Mouse (Mus musculus): Measurements from ENCODE around the gene Arhgap33. TPM values are rescaled to one million over a fixed set of nuclear protein-coding genes. Genes with fewer than 3 reads are reported as not detected.
"Not testable (repeated sequence)": the region's sequence is repeated elsewhere in the genome, so short reads cannot be mapped to it uniquely, and the experiment has no call there.

Arhgap33 gene
- polyA plus RNA-seq, 2 experiments: 1.3 to 7.1 TPM

GRCm38 (mm10) chr7:30490957-30491307 is 43.9 kb downstream of the Arhgap33 start:
- no peak overlapping the region for H3K4me2 ChIP-seq (ENCODE audit: low read depth)
- no peaks in the 10 kb centered on the region for H3K36me3 ChIP-seq (replicated peaks; ENCODE audit: control insufficient read depth, insufficient read depth, low read depth)
- TF ChIP-seq EP300 (IDR thresholded peaks at IDR 0.05; ENCODE audit: low read depth): no peak
- no peak for TF ChIP-seq CTCF (IDR thresholded peaks at IDR 0.05; ENCODE audit: low read depth)
- no peak overlapping the region for H3K27ac ChIP-seq
- 25% methylated on average over 6 of the region's 6 CpGs for WGBS (ENCODE audit: insufficient replicate concordance)
- ATAC-seq (ENCODE audit: insufficient read depth) (no peak), DNase-seq (ENCODE audit: low read depth in 3 of 3, low spot score in 3 of 3) (no peak)
- H3K4me3 ChIP-seq (ENCODE audit: insufficient read depth in 1 of 2, low read depth in 2 of 2, low read length in 2 of 2): no peak overlapping the region
- H3K9ac ChIP-seq (replicated peaks): no peak overlapping the region
- no peaks in the 10 kb centered on the region for H3K27me3 ChIP-seq (ENCODE audit: control insufficient read depth, insufficient read depth, low read length)
- no peaks in the 10 kb centered on the region for H3K9me3 ChIP-seq (ENCODE audit: control insufficient read depth, low read length)
- no peaks in the 10 kb centered on the region for H3K4me1 ChIP-seq (replicated peaks; ENCODE audit: control insufficient read depth in 2 of 2, insufficient read depth in 2 of 2, low read length in 1 of 2)

- Histone ChIP-seq H3K27me3 (ENCODE audit: control insufficient read depth, insufficient read depth, low read length) (no peaks in the 10 kb centered on the region), H3K36me3 (replicated peaks; ENCODE audit: control insufficient read depth, insufficient read depth, low read depth) (no peaks in the 10 kb centered on the region), H3K4me2 (ENCODE audit: low read depth) (no peak overlapping the region), H3K4me1 (replicated peaks; ENCODE audit: control insufficient read depth in 2 of 2, insufficient read depth in 2 of 2, low read length in 1 of 2) (no peaks in the 10 kb centered on the region), H3K27ac (no peak overlapping the region), H3K4me3 (ENCODE audit: insufficient read depth in 1 of 2, low read depth in 2 of 2, low read length in 2 of 2) (no peak overlapping the region), H3K9me3 (ENCODE audit: control insufficient read depth, low read length) (no peaks in the 10 kb centered on the region), H3K9ac (replicated peaks) (no peak overlapping the region)
- DNase-seq (ENCODE audit: low read depth in 3 of 3, low spot score in 3 of 3): peak in 2 of 3 experiments; percentile 20 to 26
- ATAC-seq (ENCODE audit: insufficient read depth): no peak
- 27% methylated on average over 16 of the region's 16 CpGs for WGBS (ENCODE audit: insufficient replicate concordance)
- no peak for TF ChIP-seq EP300 (IDR thresholded peaks at IDR 0.05; ENCODE audit: low read depth)
- peak; percentile 82 for TF ChIP-seq CTCF (IDR thresholded peaks at IDR 0.05; ENCODE audit: low read depth)
Measured at GRCm38 (mm10) chr7:30490251-30490956, 44.5 kb downstream of the Arhgap33 start.

- Histone ChIP-seq H3K9me3 (ENCODE audit: control insufficient read depth, low read length) (no peaks in the 10 kb centered on the region), H3K4me3 (ENCODE audit: insufficient read depth in 1 of 2, low read depth in 2 of 2, low read length in 2 of 2) (no peak overlapping the region), H3K4me2 (ENCODE audit: low read depth) (no peak overlapping the region), H3K4me1 (replicated peaks; ENCODE audit: control insufficient read depth in 2 of 2, insufficient read depth in 2 of 2, low read length in 1 of 2) (no peaks in the 10 kb centered on the region), H3K36me3 (replicated peaks; ENCODE audit: control insufficient read depth, insufficient read depth, low read depth) (no peaks in the 10 kb centered on the region), H3K9ac (replicated peaks) (no peak overlapping the region), H3K27ac (no peak overlapping the region), H3K27me3 (ENCODE audit: control insufficient read depth, insufficient read depth, low read length) (no peaks in the 10 kb centered on the region)
- ATAC-seq (ENCODE audit: insufficient read depth): no peak
- no peak for TF ChIP-seq EP300 (IDR thresholded peaks at IDR 0.05; ENCODE audit: low read depth)
- TF ChIP-seq CTCF (IDR thresholded peaks at IDR 0.05; ENCODE audit: low read depth): no peak
- no peak for DNase-seq (ENCODE audit: low read depth in 3 of 3, low spot score in 3 of 3)
- WGBS (ENCODE audit: insufficient replicate concordance): 12% methylated on average over 8 of the region's 8 CpGs
Measured at GRCm38 (mm10) chr7:30484250-30484649, 50.6 kb downstream of the Arhgap33 start.

DNA sequence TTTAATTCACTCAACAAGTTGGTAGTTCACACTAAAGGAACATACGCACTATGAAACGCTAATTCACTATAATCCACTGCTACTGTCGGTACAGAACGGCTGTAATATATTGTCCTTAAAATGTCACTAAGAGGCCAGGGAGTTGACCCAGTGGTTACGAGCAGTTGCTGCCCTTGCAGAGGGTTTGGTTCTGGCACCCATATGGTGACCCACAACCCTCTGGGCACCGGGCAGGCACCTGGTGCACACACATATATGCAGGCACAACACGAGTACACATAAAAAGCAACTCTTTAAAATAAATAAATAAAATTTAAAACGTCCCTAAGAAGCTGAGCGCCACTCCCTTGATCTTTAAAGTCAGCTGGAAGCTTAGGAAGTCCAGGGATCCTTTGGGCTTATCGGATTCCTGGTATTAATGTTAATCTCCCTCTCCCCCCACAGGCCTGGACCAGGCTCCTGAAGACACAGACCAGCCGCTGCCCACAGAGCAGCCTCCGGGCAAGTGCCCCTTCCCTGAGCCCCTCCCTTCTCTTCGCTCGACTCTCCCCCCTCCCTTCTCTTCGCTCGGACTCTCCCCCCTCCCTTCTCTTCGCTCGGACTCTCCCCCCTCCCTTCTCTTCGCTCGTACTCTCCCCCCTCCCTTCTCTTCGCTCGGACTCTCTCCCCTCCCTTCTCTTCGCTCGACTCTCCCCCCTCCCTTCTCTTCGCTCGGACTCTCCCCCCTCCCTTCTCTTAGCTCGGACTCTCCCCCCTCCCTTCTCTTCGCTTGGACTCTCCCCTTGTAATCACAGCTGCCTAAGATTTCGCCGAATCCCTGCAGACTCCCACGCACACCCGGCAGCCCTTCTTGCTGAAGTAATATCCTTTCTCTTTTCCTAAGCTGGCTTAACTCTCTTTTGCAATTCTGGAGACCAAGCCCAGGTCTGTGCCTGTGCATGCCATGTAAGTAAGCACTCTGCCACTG is 57.2 kb downstream of the Arhgap33 start:
- H3K9ac ChIP-seq (replicated peaks): no peak overlapping the region
- no peaks in the 10 kb centered on the region; a peak in 1 of 4 replicates for H3K4me1 ChIP-seq (replicated peaks; ENCODE audit: control insufficient read depth in 2 of 2, insufficient read depth in 2 of 2, low read length in 1 of 2)
- no peaks in the 10 kb centered on the region for H3K36me3 ChIP-seq (replicated peaks; ENCODE audit: control insufficient read depth, insufficient read depth, low read depth)
- ATAC-seq (ENCODE audit: insufficient read depth): no peak
- TF ChIP-seq CTCF (IDR thresholded peaks at IDR 0.05; ENCODE audit: low read depth) (no peak), EP300 (IDR thresholded peaks at IDR 0.05; ENCODE audit: low read depth) (no peak)
- no peaks in the 10 kb centered on the region for H3K9me3 ChIP-seq (ENCODE audit: control insufficient read depth, low read length)
- WGBS (ENCODE audit: insufficient replicate concordance): 12% methylated on average over 32 of the region's 32 CpGs
- H3K27me3 ChIP-seq (ENCODE audit: control insufficient read depth, insufficient read depth, low read length): no peaks in the 10 kb centered on the region
- no peak for DNase-seq (ENCODE audit: low read depth in 3 of 3, low spot score in 3 of 3)
- H3K4me3 ChIP-seq (ENCODE audit: insufficient read depth in 1 of 2, low read depth in 2 of 2, low read length in 2 of 2): peak overlapping the region in 1 of 2 experiments; percentile 40; a peak in 2 of 4 replicates
- no peak overlapping the region for H3K27ac ChIP-seq
- H3K4me2 ChIP-seq (ENCODE audit: low read depth): peak overlapping the region; percentile 23; the same call in 1 of the 2 replicates

DNA sequence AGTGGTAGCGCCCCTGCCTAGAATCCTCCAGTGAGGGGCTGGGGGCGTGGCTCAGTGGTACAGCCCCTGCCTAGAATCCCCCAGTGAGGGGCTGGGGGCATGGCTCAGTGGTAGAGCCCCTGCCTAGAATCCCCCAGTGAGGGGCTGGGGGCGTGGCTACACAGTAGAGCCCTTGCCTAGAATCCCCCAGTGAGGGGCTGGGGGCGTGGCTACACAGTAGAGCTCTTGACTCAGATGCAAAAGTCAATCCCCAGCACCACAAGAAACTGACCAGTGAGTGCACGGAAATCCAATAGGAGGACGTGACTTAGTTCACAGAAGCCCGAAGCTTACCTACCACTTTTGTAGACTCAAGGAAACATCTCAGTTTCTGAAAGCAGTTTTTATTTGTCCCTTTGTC is 58.7 kb downstream of the Arhgap33 start:
- 58% methylated on average over 7 of the region's 7 CpGs for WGBS (ENCODE audit: insufficient replicate concordance)
- H3K9ac ChIP-seq (replicated peaks); H3K27me3 ChIP-seq (ENCODE audit: control insufficient read depth, insufficient read depth, low read length); H3K4me1 ChIP-seq (replicated peaks; ENCODE audit: control insufficient read depth in 2 of 2, insufficient read depth in 2 of 2, low read length in 1 of 2); H3K4me2 ChIP-seq (ENCODE audit: low read depth); H3K27ac ChIP-seq; H3K9me3 ChIP-seq (ENCODE audit: control insufficient read depth, low read length); DNase-seq (ENCODE audit: low read depth in 3 of 3, low spot score in 3 of 3); ATAC-seq (ENCODE audit: insufficient read depth); H3K36me3 ChIP-seq (replicated peaks; ENCODE audit: control insufficient read depth, insufficient read depth, low read depth); H3K4me3 ChIP-seq (ENCODE audit: insufficient read depth in 1 of 2, low read depth in 2 of 2, low read length in 2 of 2): not testable (repeated sequence)

Measured in liver, embryonic 14.5 days (tissue).